Mouse (Mus musculus) ovary, postnatal 36 days (tissue): ENCODE results near the gene Ppp4c.
A peak's percentile ranks its signal among the peaks of the same experiment; 100 is the strongest.
"Not testable (repeated sequence)": the region's sequence is repeated elsewhere in the genome, so short reads cannot be mapped to it uniquely, and the experiment has no call there.

Source experiments
- DNase-seq: peaks from one replicate; pipeline ENCODE4 v3.0.0; 2022; ENCODE audit warnings: low spot score, mixed read lengths

Gene Ppp4c

DNA sequence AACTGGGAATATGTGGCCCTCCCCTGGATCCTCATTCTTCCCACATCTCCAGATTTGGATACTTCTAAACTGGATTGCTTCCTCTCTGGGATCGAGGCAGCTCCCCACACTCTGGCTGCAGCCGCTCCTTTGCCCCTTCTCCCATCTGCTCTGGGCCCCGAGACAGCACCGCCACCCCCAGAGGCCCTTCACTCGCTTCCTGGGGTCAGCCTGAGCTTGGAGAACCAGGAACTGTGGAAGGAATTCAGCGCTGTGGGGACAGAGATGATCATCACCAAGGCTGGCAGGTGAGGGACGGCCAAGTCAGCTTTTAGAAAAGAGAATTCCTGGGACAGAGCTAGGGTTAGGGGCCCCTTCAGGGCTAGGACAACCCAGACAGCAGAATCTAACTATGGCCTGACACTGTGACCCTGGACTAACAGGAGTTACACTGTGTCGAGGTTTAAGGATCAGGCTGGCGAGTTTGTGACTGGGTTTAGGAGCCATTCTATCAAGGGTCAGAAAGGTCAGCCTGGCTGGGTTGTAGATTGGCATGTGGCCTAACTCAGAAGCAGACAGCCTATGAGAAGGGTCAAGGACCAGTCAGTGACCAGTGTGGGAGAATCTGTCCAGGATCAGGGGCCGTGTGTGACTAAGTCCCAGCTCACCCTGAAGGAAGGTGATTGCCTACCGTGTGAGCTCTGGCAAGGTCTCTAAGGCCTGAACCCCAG, 10.5 kb downstream of the Ppp4c start:
- DNase-seq: no peak

DNA sequence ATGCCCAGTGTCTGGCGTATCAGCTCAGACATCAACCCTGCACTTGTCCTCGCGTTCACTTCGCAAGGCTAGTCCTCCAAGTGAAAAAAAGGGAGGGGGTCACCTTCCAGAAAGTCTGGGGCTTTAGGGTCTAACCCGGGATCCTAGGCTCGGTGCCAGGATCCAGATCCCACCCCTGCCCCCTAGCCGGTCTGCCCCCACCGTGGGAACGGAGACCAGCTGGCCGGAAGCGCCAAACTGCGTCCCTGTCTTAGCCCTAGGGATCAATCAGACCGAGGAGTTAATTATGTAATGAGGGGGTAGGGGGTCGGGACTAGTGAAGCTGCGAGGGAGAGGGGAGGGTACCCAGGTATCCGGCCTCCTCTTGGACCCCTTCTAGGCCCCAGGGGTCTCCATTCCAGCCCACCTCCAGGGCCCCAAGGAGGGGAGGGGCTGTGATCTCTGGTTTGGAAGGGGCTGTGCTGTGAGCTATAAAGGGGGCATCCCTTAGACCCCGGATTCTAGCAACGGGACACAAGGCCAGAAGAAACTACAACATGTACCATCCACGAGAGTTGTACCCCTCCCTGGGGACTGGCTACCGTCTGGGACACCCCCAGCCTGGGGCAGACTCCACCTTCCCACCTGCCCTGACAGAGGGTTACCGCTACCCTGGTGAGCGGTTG, 11.2 kb downstream of the Ppp4c start, which contains the start of gene Tbx6:
Gene Tbx6, plus strand, starts transcription at position 513 of the 665 bp plus-strand sequence.
- DNase-seq: no peak

DNA sequence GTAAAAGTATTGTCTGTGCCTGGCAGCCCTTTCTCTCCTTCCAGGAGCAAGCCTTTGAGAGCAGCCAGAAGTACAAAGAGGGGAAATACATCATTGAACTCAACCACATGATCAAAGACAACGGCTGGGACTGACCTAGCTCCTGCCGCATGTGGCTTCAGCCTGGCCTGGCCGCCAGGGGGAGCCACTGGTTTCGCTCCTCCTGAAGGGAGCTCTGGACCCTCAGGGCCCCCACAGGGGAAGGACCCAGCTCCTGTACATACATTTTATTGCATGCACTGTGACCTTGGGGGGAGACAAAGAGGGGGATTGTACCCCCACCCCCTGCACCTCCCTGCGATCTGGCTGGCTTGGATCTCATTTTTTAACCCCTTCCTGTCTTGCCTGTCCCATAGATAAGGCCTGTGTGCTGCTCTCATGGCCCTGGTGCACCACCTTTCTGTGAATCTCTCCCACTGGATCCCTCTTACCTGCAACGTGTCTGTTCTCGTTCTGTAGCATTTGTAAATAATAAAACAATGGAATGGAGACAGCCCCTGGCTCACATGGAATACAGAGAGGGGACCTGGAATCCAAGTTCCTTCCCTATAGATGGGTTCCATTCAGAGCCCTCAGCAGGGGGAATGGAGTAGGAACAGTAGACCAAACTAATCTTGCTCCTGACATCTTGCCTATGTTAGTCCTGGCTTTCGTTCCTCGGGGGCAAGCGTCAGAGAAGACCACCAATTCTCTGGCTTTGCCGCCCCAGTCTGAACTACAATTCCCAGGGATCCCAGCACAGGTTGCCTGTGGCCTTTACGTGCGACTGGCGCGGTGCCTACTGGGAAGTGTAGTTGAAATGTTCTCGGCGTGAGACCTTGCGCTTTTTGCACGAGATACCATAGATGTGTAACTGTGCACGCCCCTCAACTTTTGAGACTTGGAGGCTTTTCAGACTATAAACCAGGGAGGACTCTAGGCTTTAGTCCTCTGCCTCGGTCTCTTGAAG, 12.0 kb downstream of the Ppp4c start:
- DNase-seq: peak; percentile 84

DNA sequence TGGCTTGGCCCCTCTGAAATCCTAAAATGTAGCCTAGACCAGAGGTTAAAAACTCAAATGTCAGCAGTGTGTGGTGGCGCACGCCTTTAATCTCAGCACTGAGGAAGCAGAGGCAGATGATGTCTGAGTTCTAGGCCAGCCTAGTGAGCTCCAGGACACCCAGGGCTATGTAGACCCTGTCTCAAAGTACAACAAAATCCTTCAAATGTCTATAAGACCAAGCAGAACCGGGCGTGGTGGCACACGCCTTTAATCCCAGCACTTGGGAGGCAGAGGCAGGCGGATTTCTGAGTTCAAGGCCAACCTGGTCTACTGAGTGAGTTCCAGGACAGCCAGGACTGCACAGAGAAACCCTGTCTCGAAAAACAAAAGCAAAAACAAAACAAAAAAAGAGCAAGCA, 13.2 kb downstream of the Ppp4c start:
- DNase-seq: not testable (repeated sequence)

DNA sequence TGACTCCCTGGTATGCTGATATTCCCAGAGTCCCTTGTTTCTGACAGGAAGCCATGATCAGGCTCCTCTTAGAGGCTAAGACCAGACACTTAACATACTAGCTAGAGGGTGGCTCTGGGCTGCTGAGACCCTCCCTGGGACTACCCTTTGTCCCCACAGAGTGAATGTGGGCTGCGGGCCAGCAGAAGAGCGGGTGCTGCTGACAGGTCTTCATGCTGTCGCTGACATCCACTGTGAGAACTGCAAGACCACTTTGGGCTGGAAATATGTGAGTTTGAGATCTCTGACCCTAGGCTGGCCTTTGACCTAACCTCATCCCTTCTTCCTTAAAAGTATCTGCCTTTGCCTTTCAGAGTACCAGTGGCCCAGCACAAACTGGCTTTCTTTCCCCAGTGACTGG, 14.1 kb downstream of the Ppp4c start:
- no peak for DNase-seq

DNA sequence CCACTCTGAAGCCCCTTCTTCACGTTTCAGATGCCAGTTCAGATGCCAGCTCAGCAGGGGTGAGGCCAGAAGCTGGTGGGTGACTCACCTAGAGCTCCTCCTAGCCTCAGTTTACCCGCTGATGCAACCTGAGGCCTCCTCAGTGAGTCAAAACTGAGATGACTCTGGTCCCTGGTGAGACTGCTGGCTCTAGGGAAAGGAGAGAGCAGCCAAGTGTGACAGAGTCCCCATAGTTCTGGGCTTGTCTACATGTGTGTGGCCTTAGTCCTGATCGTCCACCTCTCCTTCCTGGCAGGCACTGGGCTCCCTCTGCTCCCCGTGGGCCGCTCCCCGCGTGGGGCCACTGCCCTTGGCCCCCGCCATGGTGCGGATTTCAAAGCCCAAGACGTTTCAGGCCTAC, 14.8 kb downstream of the Ppp4c start:
- no peak for DNase-seq

DNA sequence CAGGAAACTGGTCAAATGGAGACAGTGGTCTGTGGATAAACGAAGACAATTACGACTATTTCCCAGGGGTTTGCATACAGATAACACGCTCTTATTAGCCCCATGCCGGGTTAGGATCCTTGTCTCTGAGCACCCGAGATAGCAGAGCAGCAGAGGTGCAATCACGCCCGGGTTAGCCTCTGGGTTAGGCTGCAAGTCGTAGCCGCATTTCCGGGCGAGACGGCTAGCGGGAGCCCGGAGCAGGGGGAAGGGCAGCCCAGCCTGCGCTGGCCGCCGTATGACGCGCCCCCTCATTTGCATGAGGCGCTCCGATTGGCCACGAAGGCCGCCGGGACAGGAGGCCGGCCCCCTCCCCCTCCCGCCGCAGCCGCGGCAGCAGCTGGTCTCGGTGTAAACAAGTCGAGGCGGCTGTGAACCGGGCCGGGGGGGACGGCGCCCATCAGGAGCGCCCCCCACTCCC, 15.7 kb downstream of the Ppp4c start, which contains the start of gene Ypel3:
Gene Ypel3, plus strand, starts transcription at position 358 of the 460 bp plus-strand sequence.
- DNase-seq: peak; percentile 96

DNA sequence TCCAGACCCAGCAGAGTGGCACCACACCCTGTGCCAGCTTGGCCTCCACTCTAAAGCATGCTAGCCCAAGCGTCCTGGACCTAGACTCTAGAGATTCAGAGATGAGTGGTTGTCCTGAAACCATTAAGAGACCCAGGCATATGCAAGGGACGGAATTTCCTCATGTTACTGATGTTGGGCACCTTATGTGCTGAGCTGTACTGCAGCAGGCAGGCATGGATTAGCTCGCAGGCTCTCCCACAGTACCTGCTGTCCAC, 16.4 kb downstream of the Ppp4c start:
- no peak for DNase-seq

DNA sequence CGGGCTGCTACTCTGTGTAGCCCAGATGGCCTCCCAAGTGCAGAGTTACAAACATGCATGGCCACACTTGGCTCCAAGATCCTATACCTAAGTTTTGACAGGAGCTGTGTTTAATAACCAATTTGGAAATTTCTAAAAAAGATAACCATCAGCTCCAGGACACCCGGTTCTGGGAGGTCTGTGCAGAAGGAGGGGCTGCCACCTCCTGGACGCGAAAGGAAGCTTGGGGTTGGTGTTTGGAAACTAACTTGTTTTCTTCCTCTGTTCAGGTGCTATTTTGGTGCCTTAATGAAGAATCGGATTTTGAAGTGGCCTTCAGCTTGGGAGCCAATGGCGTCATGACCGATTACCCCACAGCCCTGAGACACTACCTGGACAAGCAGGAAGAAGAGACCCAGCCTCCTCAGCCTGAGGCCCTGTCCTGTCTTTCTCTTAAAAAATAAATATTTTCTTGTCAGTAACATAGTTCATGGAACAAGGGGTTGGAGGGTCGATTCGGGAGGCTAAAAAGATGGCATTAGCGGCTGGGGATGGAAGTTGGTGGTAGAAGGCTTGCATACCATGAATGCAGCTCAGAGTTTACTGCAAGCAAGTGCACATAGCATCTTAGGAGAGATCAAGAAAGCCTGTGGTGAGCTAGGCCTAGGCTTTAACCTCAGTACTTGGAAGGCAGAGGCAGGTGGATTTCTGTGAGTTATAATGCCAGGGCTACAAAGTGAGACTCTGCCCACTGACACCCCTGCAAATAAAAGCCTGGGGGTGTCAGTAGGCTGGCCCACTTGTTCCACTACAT, 16.9 kb downstream of the Ppp4c start:
- no peak for DNase-seq

DNA sequence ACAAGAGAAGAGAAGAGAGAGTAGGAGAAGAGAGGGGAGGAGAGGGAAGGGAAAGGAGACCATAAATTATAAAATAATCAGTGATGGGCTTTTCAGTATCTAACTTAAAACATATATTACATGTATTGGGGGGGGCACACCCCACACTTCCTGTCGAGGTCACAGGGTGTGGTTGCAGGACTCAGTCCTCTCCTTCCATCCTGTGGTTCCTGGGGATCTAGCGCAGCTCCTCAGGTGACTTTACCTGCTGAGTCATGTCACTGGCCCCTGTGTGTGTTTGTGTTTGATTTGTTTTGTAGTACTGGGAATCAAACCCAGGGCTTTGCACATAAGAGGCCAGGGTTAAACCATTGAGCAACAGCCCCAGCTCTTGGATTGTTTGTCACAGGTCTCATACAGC, 17.8 kb downstream of the Ppp4c start:
- DNase-seq: no peak

DNA sequence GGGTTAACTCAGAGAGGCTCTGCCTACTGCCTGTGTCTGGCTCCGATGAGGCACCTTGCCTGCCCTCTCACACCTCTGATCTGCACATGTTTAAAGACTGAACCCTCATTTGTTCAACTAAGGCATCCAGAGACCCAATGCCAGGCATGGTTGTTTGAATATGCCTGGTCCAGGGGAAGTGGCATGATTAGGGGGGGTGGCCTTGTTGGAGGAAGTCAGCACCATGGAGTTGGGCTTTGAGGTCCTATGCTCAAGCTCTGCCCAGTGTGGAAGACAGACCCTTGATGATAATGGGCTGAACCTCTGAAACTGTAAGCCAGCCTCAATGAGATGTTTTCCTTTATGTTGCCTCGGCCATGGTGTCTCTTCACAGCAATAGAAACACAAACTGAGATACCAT, 18.9 kb downstream of the Ppp4c start:
- no peak for DNase-seq

DNA sequence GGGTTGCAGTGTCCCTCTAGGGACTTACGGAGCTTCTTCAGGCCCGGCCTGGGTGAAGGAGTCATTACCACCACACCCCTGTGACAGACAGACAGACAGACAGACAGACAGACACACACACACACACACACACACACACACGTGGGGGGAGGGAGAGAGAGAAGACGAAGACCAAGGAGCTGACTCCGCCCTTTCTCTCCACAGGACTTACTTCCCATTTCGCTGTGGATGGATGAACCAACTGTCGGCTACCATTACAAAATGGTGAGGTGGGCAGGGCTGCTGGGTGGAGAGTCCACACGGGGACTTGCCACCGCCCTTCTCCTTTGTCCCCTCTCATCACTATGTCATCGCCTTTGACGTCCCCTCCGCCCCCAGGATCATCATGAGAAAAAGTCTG, 21.5 kb downstream of the Ppp4c start:
- no peak for DNase-seq

DNA sequence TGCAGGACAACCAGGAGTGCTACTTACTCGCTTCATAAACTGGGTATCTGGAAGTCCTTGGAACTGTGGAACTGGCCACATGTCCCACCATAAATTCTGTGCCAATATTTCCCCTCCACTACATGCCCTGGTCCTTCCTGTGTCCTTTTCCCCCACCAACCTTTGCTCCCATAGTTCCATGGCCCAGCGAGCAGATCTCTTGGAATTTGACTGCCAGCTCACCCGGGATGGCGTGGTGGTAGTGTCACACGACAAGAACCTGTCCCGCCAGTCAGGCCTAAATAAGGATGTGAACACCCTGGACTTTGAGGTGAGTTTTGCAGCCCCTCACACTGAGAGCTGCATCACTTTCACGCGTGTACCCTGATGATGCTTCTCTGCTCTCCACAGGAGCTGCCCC, 25.3 kb downstream of the Ppp4c start:
- no peak for DNase-seq

DNA sequence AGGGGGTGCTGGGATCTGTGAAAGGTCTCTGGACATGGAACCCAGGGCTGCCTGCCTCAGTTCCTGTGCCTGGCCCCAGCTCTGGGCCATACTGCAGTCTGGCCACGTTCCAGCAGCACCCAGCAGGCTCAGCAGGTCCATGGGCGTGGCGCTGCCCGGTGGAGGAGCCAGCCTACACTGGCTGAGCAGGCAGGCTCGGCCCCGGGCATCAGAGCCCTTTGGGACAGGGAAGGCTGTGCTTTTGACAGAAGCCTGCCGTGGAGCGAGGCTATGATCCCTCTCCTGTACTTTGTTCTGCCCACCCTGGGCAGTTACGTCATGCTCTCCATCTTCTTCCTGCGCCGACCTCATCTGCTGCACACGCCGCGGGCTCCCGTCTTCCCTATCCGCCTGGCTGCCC, 26.1 kb downstream of the Ppp4c start, which contains the start of gene Gdpd3:
Gene Gdpd3, plus strand, starts transcription at position 134 of the 400 bp plus-strand sequence.
- DNase-seq: no peak

DNA sequence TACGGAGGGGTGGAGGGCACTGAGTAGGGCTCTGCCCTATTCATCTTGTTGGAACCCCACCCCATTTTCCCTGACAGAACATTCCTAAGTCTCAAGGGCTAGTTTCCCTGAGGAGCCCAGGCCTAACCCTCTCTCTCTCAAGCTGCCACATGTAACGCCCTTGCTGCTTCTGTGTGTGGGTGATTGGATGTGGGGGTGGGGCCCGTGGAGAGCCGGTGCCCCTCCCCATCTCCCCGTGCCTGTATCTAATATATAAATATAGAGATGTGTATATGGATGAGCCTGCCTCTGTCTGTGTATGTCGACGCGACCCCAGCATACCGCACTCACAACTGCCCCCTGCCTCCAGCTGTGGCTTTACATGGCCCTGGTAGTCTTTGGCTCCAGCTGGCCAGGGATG, 26.8 kb downstream of the Ppp4c start:
- DNase-seq: no peak

DNA sequence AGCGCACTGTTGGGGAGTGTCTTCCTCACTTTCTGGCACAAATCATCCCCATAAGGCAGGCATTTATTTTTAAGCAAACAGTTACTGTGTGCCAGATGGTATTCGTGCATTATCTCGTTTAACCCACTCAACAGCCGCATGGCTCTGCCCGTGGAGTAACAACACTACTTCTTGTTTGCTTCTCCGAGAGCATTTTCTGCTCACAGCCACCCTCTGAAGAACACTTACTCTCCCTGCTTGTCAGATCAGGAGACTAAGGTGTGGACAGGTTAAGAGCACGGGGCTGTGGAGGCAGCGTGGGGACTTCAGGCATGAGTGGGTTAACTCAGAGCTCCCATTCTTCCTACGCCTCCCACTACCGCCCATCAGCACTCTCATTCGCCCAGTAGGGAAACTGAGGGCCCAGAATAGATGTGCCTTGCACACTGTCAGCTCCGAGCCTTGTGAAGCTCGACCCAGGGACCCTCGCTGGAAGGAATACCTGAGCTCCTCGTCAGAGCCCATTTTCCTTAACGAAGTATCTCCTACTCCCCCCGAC, 29.8 kb downstream of the Ppp4c start:
- DNase-seq: no peak

DNA sequence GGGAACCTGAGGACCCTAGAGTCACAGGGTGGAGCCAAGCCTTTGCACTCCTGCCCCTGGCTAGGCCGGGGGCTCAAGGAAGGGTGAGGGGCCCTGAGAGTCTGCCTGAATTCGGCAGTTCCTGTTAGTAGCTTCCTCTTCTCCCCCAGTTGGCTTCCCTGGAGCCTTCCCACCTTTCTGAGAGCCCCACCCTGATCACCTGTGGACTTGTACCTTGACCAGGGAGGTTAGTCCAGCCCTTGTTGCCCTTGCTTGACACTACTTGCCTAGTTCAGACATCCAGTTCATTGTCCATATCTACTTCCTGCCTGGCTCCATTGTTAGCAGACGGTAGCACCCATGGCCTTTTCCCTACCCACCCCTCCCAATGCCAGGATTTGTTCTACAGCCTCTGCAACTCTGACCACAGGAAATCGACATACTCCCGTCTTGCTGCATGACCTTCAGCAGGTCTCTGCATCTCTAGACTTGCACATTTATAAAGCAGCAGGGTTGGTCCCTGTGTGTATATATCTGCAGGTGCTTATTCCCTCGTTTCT, 30.7 kb downstream of the Ppp4c start:
- no peak for DNase-seq

DNA sequence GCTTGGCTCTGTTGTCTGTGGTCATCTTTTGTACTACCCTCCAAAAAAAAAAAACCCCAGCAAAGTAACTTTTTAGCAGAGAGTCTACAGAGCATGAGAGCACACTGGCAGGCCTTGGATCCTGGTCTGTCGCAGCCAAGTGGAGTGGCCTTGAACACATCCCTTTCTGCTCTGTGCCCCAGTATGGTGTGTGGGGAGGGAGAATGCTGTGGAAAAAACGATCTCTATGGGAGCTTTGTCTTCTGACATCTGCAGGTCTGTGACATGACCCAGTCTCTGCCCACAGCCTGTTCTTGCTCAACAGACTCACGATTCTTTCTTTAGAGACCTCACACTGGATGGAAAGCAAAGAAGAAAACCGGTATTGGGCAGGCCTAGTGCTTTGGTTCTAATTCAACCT, 31.3 kb downstream of the Ppp4c start:
- no peak for DNase-seq

DNA sequence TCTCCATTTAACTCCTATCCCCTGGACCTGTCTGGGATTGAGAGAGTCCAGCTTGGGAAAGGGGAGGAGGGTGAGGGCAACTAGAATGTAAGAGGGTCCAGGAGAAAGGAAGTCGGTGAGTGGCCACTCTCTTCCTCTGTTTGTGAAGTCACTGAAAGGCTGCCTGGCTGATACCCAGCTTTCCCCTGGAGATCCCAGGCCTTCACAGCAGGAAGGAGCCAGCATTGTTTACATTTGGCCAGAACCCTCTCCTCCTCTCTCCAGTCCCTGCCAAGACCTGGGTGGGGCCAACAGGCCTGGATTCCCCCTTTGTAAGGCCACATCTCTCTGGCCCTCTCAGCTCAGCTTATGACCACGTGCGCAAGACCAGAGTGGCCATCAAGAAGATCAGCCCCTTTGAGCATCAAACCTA, 31.9 kb downstream of the Ppp4c start:
- DNase-seq: peak; percentile 79

DNA sequence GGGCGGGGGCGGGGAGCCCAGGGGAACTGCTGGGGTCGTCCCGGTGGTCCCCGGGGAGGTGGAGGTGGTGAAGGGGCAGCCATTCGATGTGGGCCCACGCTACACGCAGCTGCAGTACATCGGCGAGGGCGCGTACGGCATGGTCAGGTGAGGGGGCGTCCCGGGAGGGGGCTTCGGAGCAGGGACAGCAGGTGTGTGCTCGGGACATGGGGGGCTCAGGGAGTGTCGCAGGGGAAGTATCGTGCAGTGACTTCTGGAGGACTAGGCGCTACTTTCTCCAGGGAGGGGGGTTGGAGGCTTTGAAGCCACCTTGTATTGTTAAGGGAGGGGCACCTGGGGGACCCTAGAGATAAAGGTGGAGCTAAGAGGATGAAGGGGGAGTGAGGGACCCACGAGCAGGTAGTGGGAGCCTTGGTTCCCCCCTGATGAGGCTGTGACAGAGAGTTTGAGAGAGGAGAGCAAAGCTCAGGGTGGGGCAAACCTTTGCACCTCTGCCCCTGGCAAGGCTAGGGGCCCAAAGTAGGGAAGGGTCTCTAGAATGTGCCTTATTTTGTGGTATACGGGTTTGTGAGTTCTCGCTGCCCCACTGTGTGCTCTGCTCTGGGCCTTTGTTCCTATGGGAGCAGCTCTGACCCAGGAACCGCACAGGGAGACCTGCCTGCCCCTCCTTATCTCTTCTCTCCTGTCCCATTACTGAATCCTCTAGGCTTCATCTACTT, 32.5 kb downstream of the Ppp4c start:
- DNase-seq: no peak
